Mouse (Mus musculus) olfactory bulb, adult 2 months (tissue): ENCODE results near the gene Fscn2. TPM values are rescaled to one million over a fixed set of nuclear protein-coding genes. Genes with fewer than 3 reads are reported as not detected.

Experiments used
- H3K27ac ChIP-seq: fragments of 200-500 bp; 2 replicates; pipeline ENCODE4 v1.5.1; 2012; ENCODE audit warnings: low read depth, low read length; ENCODE audit not compliant: insufficient read depth
- H3K4me1 ChIP-seq: fragments of 200-500 bp; 2 replicates; pipeline ENCODE4 v1.6.1; 2012; ENCODE audit warnings: low read length; ENCODE audit not compliant: control insufficient read depth, insufficient read depth
- H3K4me3 ChIP-seq: fragments of 200-500 bp; 2 replicates; pipeline ENCODE4 v1.5.1; 2012; ENCODE audit warnings: mild to moderate bottlenecking, low read depth, low read length, moderate library complexity; ENCODE audit not compliant: insufficient read depth
- CTCF ChIP-seq: fragments of 200-500 bp; IDR thresholded peaks from 2 replicates; pipeline ENCODE4 v1.5.1; 2012; ENCODE audit warnings: low read depth, mild to moderate bottlenecking, low read length, moderate library complexity; ENCODE audit not compliant: insufficient read depth
- POLR2A ChIP-seq: fragments of 200-500 bp; IDR thresholded peaks from 2 replicates; pipeline ENCODE4 v1.6.1; 2012; ENCODE audit warnings: mild to moderate bottlenecking, low read depth, low read length, moderate library complexity; ENCODE audit not compliant: insufficient read depth
- WGBS: fragments of 180-500 bp; shearing (Covaris S2); methylation state at CpG from one replicate; pipeline ENCODE4 v1.1.7; 2018; 5-methylcytosine and 5-hydroxymethylcytosine counted together
- polyA plus RNA-seq: library from polyadenylated mRNA; stranded (reverse); fragments of >200 nt; gene quantifications from 2 replicates; pipeline ENCODE4 v1.2.4, GENCODE M21; 2012; ENCODE audit warnings: low replicate concordance; ENCODE audit not compliant: missing spikeins, insufficient read depth, insufficient read length

The Fscn2 gene
- polyA plus RNA-seq: not detected in 2 replicates

- Histone ChIP-seq H3K27ac (no peak within 1 kb of the TSS), H3K4me1 (peaks cover 30% of the 10 kb centered on the region), H3K4me3 (no peak within 1 kb of the TSS)
- TF ChIP-seq CTCF: no peak
- WGBS: 79% methylated on average over 10 of the region's 10 CpGs
Observed at GRCm38 (mm10) chr11:120361295-120361694, at the start of gene Fscn2. TSS of gene Fscn2 (plus strand) at chr11:120361534.

GRCm38 (mm10) chr11:120311561-120311960 is 49.8 kb upstream of the Fscn2 start:
- WGBS: 67% methylated on average over 10 of the region's 10 CpGs
- Histone ChIP-seq H3K4me1 (peaks cover 22% of the 10 kb centered on the region), H3K4me3 (no peak overlapping the region), H3K27ac (no peak overlapping the region)
- TF ChIP-seq CTCF (no peak), POLR2A (no peak)

- Histone ChIP-seq H3K27ac (no peak overlapping the region), H3K4me3 (no peak overlapping the region), H3K4me1 (peaks cover 22% of the 10 kb centered on the region)
- WGBS: 89% methylated on average over 6 of the region's 6 CpGs
- TF ChIP-seq POLR2A: no peak
- TF ChIP-seq CTCF: no peak
Observed at GRCm38 (mm10) chr11:120312069-120312468, 49.3 kb upstream of the Fscn2 start.

GRCm38 (mm10) chr11:120313906-120314685 is 47.2 kb upstream of the Fscn2 start:
- Histone ChIP-seq H3K4me3 (no peak overlapping the region), H3K4me1 (peaks cover 19% of the 10 kb centered on the region), H3K27ac (no peak overlapping the region)
- TF ChIP-seq POLR2A: no peak
- TF ChIP-seq CTCF: no peak
- WGBS: 73% methylated on average over 6 of the region's 6 CpGs

GRCm38 (mm10) chr11:120314721-120315415 is 46.5 kb upstream of the Fscn2 start:
- WGBS: 54% methylated on average over 16 of the region's 16 CpGs
- Histone ChIP-seq H3K27ac (peak overlapping the region; percentile 94), H3K4me3 (no peak overlapping the region), H3K4me1 (peaks cover 19% of the 10 kb centered on the region)
- TF ChIP-seq CTCF (no peak), POLR2A (no peak)

GRCm38 (mm10) chr11:120315416-120315761 is 45.9 kb upstream of the Fscn2 start:
- TF ChIP-seq POLR2A (no peak), CTCF (no peak)
- peak overlapping the region; percentile 94 for H3K27ac ChIP-seq
- WGBS: 14% methylated on average over 4 of the region's 4 CpGs
- H3K4me1 ChIP-seq: peaks cover 19% of the 10 kb centered on the region
- H3K4me3 ChIP-seq: no peak overlapping the region

- Histone ChIP-seq H3K4me1 (peaks cover 18% of the 10 kb centered on the region), H3K4me3 (peak overlapping the region; percentile 59), H3K27ac (peak overlapping the region; percentile 94)
- WGBS: under 1% methylated on average over 37 of the region's 37 CpGs
- TF ChIP-seq CTCF (no peak), POLR2A (peak; percentile 93)
Observed at GRCm38 (mm10) chr11:120315832-120316689, 45.3 kb upstream of the Fscn2 start.

GRCm38 (mm10) chr11:120316690-120317254 is 44.6 kb upstream of the Fscn2 start:
- H3K4me3 ChIP-seq: peak overlapping the region; percentile 59
- TF ChIP-seq POLR2A (no peak), CTCF (no peak)
- 9% methylated on average over 13 of the region's 13 CpGs for WGBS

GRCm38 (mm10) chr11:120317456-120317855 is 43.9 kb upstream of the Fscn2 start:
- peaks cover 12% of the 10 kb centered on the region for H3K4me1 ChIP-seq
- H3K4me3 ChIP-seq: no peak overlapping the region
- TF ChIP-seq POLR2A (no peak), CTCF (no peak)
- no peak overlapping the region for H3K27ac ChIP-seq
- WGBS: 62% methylated on average over 7 of the region's 7 CpGs

More at GRCm38 (mm10) chr11:120316690-120317254, 44.6 kb upstream of the Fscn2 start:
- H3K27ac ChIP-seq: peak overlapping the region; percentile 89
- peaks cover 12% of the 10 kb centered on the region for H3K4me1 ChIP-seq
